Mouse (Mus musculus) midbrain, embryonic 11.5 days (tissue): ENCODE measurements around the gene Elmo3. TPM values are rescaled to one million over a fixed set of nuclear protein-coding genes. Genes with fewer than 3 reads are reported as not detected.

Source experiments
- ATAC-seq: fragments of 200-750 bp; cut with Nextera tagmentation; 2 replicates; pipeline ENCODE4 v1.8.0; 2017; ENCODE audit warnings: moderate TSS enrichment, moderate library complexity; ENCODE audit not compliant: low FRiP score
- DNase-seq: peaks from one replicate; pipeline ENCODE4 v3.0.0; 2015; ENCODE audit warnings: low spot score; ENCODE audit errors: missing footprints
- H3K27ac ChIP-seq: fragments of 300-500 bp; sonication (generic); 2 replicates; pipeline ENCODE4 v1.5.1; 2014; ENCODE audit warnings: low read depth, low read length
- H3K27me3 ChIP-seq: fragments of 300-500 bp; sonication (generic); 2 replicates; pipeline ENCODE4 v1.6.1; 2014; ENCODE audit warnings: mild to moderate bottlenecking, low read length, moderate library complexity, mixed read lengths; ENCODE audit not compliant: control insufficient read depth, insufficient read depth
- H3K36me3 ChIP-seq: fragments of 300-500 bp; sonication (generic); 2 replicates; pipeline ENCODE4 v1.6.1; 2014; ENCODE audit warnings: mild to moderate bottlenecking, low read length, moderate library complexity, mixed read lengths; ENCODE audit not compliant: control insufficient read depth, insufficient read depth
- H3K4me1 ChIP-seq: fragments of 300-500 bp; sonication (generic); 2 replicates; pipeline ENCODE4 v1.6.1; 2014; ENCODE audit warnings: low read length; ENCODE audit not compliant: control insufficient read depth, insufficient read depth
- H3K4me2 ChIP-seq: fragments of 300-500 bp; sonication (generic); 2 replicates; pipeline ENCODE4 v1.6.1; 2014; ENCODE audit warnings: mild to moderate bottlenecking, moderate library complexity
- H3K4me3 ChIP-seq: fragments of 300-500 bp; sonication (generic); 2 replicates; pipeline ENCODE4 v1.5.1; 2014; ENCODE audit warnings: low read depth, low read length
- H3K9ac ChIP-seq: fragments of 300-500 bp; sonication (generic); 2 replicates; pipeline ENCODE4 v1.6.1; 2014; ENCODE audit warnings: low read length
- H3K9me3 ChIP-seq: fragments of 300-500 bp; sonication (generic); 2 replicates; pipeline ENCODE4 v1.6.1; 2016; ENCODE audit warnings: low read length; ENCODE audit not compliant: control insufficient read depth
- WGBS: fragments of 180-500 bp; shearing (Covaris S2); extraction: QIAGEN DNeasy Blood & Tissue Kit; methylation state at CpG from one replicate; pipeline ENCODE4 v1.1.7; 2014; 5-methylcytosine and 5-hydroxymethylcytosine counted together
- polyA plus RNA-seq: library from polyadenylated mRNA; unstranded; fragments of >200 nt; fragmentation: Nextera tagmentation; extraction: Ambion mirVana; gene quantifications from 2 replicates; pipeline ENCODE4 v1.2.1, GENCODE M21; 2014

The Elmo3 gene
- polyA plus RNA-seq, 1 experiment from 2014 or later, result 1.8 TPM

GRCm38 (mm10) chr8:105312891-105313481 lies 7.6 kb downstream of the Elmo3 start:
- H3K27ac ChIP-seq, result no peak overlapping the region
- no peaks in the 10 kb centered on the region for H3K27me3 ChIP-seq
- WGBS, result 86% methylated on average over 8 of the region's 8 CpGs
- H3K9me3 ChIP-seq, result no peaks in the 10 kb centered on the region
- no peak overlapping the region for H3K4me3 ChIP-seq
- DNase-seq (peak; percentile 53), ATAC-seq (no peak)
- no peak overlapping the region for H3K4me2 ChIP-seq
- H3K4me1 ChIP-seq, result no peaks in the 10 kb centered on the region
- no peak overlapping the region for H3K9ac ChIP-seq
- H3K36me3 ChIP-seq, result peaks cover 10% of the 10 kb centered on the region

- no peaks in the 10 kb centered on the region for H3K9me3 ChIP-seq
- no peak overlapping the region for H3K27ac ChIP-seq
- peaks cover 7% of the 10 kb centered on the region for H3K36me3 ChIP-seq
- H3K4me3 ChIP-seq, result no peak overlapping the region
- ATAC-seq, result no peak
- peak; percentile 65 for DNase-seq
- no peak overlapping the region for H3K9ac ChIP-seq
- no peak overlapping the region for H3K4me2 ChIP-seq
- H3K27me3 ChIP-seq, result no peaks in the 10 kb centered on the region
- H3K4me1 ChIP-seq, result no peaks in the 10 kb centered on the region
- WGBS, result 82% methylated on average over 9 of the region's 9 CpGs
Observed at GRCm38 (mm10) chr8:105313622-105314402, 8.4 kb downstream of the Elmo3 start.

GRCm38 (mm10) chr8:105315073-105315769 lies 9.8 kb downstream of the Elmo3 start:
- Histone ChIP-seq H3K9ac (no peak overlapping the region), H3K4me1 (no peaks in the 10 kb centered on the region), H3K36me3 (peaks cover 7% of the 10 kb centered on the region), H3K27ac (no peak overlapping the region), H3K9me3 (no peaks in the 10 kb centered on the region), H3K27me3 (no peaks in the 10 kb centered on the region), H3K4me2 (no peak overlapping the region), H3K4me3 (no peak overlapping the region)
- peak; percentile 69 for DNase-seq
- WGBS, result 93% methylated on average over 18 of the region's 18 CpGs
- ATAC-seq, result no peak

DNA sequence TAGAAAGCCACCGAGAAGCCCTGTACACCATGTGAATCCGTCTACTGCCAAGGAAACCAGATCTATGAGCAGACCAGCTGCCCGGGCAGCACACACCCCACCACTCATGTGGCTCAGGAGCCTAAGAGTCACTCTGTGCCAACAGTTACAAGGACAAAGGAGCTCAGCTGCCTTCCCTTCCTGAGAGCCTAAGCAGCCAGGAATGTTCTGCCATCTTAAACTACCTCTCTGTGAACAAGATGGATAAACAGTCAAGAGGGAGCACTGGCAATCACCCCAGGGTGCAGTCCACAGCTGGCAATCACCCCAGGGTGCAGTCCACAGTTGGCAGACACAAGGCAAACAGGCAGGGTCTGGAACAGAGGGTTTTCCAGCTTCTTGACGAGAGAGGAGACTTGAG lies 12.5 kb downstream of the Elmo3 start:
- no peaks in the 10 kb centered on the region for H3K4me1 ChIP-seq
- no peak overlapping the region for H3K9ac ChIP-seq
- no peaks in the 10 kb centered on the region for H3K9me3 ChIP-seq
- 92% methylated on average over 4 of the region's 4 CpGs for WGBS
- H3K4me2 ChIP-seq, result no peak overlapping the region
- peaks cover 5% of the 10 kb centered on the region for H3K36me3 ChIP-seq
- DNase-seq (no peak), ATAC-seq (no peak)
- H3K27ac ChIP-seq, result no peak overlapping the region
- no peaks in the 10 kb centered on the region for H3K27me3 ChIP-seq
- no peak overlapping the region for H3K4me3 ChIP-seq

- ATAC-seq, result no peak
- Histone ChIP-seq H3K4me1 (no peaks in the 10 kb centered on the region), H3K36me3 (peaks cover under 1% of the 10 kb centered on the region; the same call in 1 of the 2 replicates), H3K27me3 (no peaks in the 10 kb centered on the region), H3K4me3 (no peak overlapping the region), H3K4me2 (no peak overlapping the region), H3K9me3 (no peaks in the 10 kb centered on the region), H3K27ac (no peak overlapping the region), H3K9ac (no peak overlapping the region)
- DNase-seq, result no peak
- WGBS, result 81% methylated on average over 11 of the region's 11 CpGs
Observed at GRCm38 (mm10) chr8:105318662-105319190, 13.3 kb downstream of the Elmo3 start.

DNA sequence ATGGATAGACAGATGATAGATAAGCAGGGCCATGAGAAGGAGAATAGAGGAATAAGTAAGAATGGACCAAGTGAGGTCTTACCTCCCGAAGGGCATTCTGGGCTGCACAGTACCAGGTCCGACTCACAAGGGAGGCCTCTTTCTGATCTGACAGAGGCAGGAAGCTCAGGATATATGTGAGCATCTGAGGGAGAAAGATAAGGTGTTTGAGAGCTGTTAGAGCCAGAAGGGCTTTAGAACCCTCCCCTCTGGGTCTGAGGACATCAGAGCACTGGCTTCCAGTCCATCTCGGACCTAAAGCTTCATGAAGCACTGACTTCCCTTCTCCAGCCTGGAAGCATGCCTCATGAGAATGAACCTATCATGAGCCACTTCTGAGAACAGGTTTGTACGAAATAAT lies 17.8 kb downstream of the Elmo3 start:
- Histone ChIP-seq H3K27ac (no peak overlapping the region), H3K9me3 (no peaks in the 10 kb centered on the region), H3K4me3 (no peak overlapping the region), H3K4me2 (no peak overlapping the region), H3K27me3 (no peaks in the 10 kb centered on the region), H3K9ac (no peak overlapping the region), H3K4me1 (peaks cover 12% of the 10 kb centered on the region), H3K36me3 (no peaks in the 10 kb centered on the region)
- DNase-seq (no peak), ATAC-seq (no peak)
- 89% methylated on average over 4 of the region's 4 CpGs for WGBS

- H3K4me1 ChIP-seq, result peaks cover 12% of the 10 kb centered on the region
- 1% methylated on average over 12 of the region's 12 CpGs for WGBS
- H3K27ac ChIP-seq, result no peak overlapping the region
- H3K36me3 ChIP-seq, result peaks cover 17% of the 10 kb centered on the region; the same call in 1 of the 2 replicates
- peak overlapping the region; percentile 78 for H3K4me2 ChIP-seq
- ATAC-seq (peak; percentile 78), DNase-seq (peak; percentile 88)
- H3K4me3 ChIP-seq, result peak overlapping the region; percentile 77
- H3K27me3 ChIP-seq, result no peaks in the 10 kb centered on the region
- no peaks in the 10 kb centered on the region for H3K9me3 ChIP-seq
- H3K9ac ChIP-seq, result peak overlapping the region; percentile 74
Observed at GRCm38 (mm10) chr8:105325641-105326093, 20.3 kb downstream of the Elmo3 start.

DNA sequence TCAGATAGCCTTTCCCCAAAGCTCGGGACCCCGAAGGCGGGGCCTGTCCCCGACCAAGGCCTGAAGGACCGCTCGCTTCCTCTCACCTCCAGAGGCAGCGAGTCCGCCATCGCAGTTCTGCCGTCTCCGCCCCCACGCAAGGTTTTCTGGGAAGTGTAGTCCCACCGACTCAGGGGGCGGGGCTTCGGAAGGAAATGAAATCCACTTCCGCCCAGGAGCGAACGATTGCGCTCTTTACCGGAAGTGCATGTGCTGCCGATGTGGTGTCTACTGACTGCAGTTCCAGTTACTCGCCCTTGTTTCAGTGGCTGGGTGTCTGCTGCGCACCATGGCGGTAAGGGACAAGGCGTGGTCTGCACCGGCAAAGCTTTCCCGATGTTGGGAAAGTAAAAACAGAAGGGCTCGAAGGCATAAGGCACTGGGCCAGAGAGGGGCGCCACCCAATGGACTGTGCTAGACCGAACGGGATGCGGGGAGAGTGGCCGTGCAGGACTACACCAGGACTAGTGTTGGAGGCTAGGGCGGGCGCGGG lies 20.8 kb downstream of the Elmo3 start, which contains the start of the genes Lrrc29 and Tmem208:
TSS of gene Lrrc29 (minus strand) at position 138 of the 532 bp plus-strand sequence.
TSS of gene Tmem208 (plus strand) at position 214 of the 532 bp plus-strand sequence.
- peak within 1 kb of the TSS; percentile 74 for H3K9ac ChIP-seq
- H3K27me3 ChIP-seq, result no peaks in the 10 kb centered on the region
- H3K27ac ChIP-seq, result peak within 1 kb of the TSS; percentile 64
- WGBS, result under 1% methylated on average over 36 of the region's 36 CpGs
- H3K4me1 ChIP-seq, result peaks cover 12% of the 10 kb centered on the region
- H3K4me3 ChIP-seq, result peak within 1 kb of the TSS; percentile 77
- H3K36me3 ChIP-seq, result peaks cover 22% of the 10 kb centered on the region; the same call in 1 of the 2 replicates
- ATAC-seq, result peak; percentile 94
- DNase-seq, result peak; percentile 99
- peak within 1 kb of the TSS; percentile 78 for H3K4me2 ChIP-seq
- no peaks in the 10 kb centered on the region for H3K9me3 ChIP-seq
